Mouse (Mus musculus) heart, embryonic 10.5 days (tissue): ENCODE measurements around the gene Cacnb3. TPM values are rescaled to one million over a fixed set of nuclear protein-coding genes. Genes with fewer than 3 reads are reported as not detected.

Experiments used
- polyA plus RNA-seq: library from polyadenylated mRNA; unstranded; fragments of >200 nt; fragmentation: Nextera tagmentation; extraction: Ambion mirVana; gene quantifications from 2 replicates; pipeline ENCODE4 v1.2.1, GENCODE M21; 2016

Cacnb3 gene
- polyA plus RNA-seq, 1 experiment from 2014 or later = 23.3 TPM

Other genes with a start within 250 kb of the Cacnb3 start
- not detected in 2 replicates for gene Olfr283, start 249.9 kb upstream of the Cacnb3 start, polyA plus RNA-seq
- gene Olfr282, start 199.6 kb upstream of the Cacnb3 start, polyA plus RNA-seq = not detected in 2 replicates
- gene Olfr281, start 178.3 kb upstream of the Cacnb3 start, polyA plus RNA-seq = not detected in 2 replicates
- gene OR5BS1P, start 160.9 kb upstream of the Cacnb3 start, polyA plus RNA-seq = not detected in 2 replicates
- gene Lalba, start 148.1 kb upstream of the Cacnb3 start, polyA plus RNA-seq = not detected in 2 replicates
- gene Olfr279, start 138.4 kb upstream of the Cacnb3 start, polyA plus RNA-seq = not detected in 2 replicates
- gene Kansl2, start 96.6 kb upstream of the Cacnb3 start, polyA plus RNA-seq = 91.7 and 127 TPM in 2 replicates
- 42.8 and 53.0 TPM in 2 replicates for gene Ccnt1, start 59.9 kb upstream of the Cacnb3 start, polyA plus RNA-seq
- gene 4930415O20Rik, start 59.8 kb upstream of the Cacnb3 start, polyA plus RNA-seq = 0.43 TPM in 1 of 2 replicates, not detected in the other
- gene Adcy6, start 20.8 kb upstream of the Cacnb3 start, polyA plus RNA-seq = 25.5 and 33.5 TPM in 2 replicates
- gene Ddx23, start 32.1 kb downstream of the Cacnb3 start, polyA plus RNA-seq = 15.6 and 17.5 TPM in 2 replicates
- gene Rnd1, start 46.6 kb downstream of the Cacnb3 start, polyA plus RNA-seq = 1.7 and 2.8 TPM in 2 replicates
- 0.44 and 0.46 TPM in 2 replicates for gene Ccdc65, start 77.4 kb downstream of the Cacnb3 start, polyA plus RNA-seq
- gene Fkbp11, start 97.4 kb downstream of the Cacnb3 start, polyA plus RNA-seq = 20.5 and 40.8 TPM in 2 replicates
- gene Arf3, start 132.4 kb downstream of the Cacnb3 start, polyA plus RNA-seq = 41.7 and 42.7 TPM in 2 replicates
- 0.09 TPM in 1 of 2 replicates, not detected in the other for gene Wnt10b, start 147.3 kb downstream of the Cacnb3 start, polyA plus RNA-seq
- gene Wnt1, start 159.0 kb downstream of the Cacnb3 start, polyA plus RNA-seq = not detected in 2 replicates
- 0.06 TPM in 1 of 2 replicates, not detected in the other for gene Ddn, start 178.7 kb downstream of the Cacnb3 start, polyA plus RNA-seq
- 95.0 and 97.7 TPM in 2 replicates for gene Prkag1, start 200.7 kb downstream of the Cacnb3 start, polyA plus RNA-seq
- gene Kmt2d, start 240.4 kb downstream of the Cacnb3 start, polyA plus RNA-seq = 10.1 and 12.0 TPM in 2 replicates